Mouse (Mus musculus) intestine, embryonic 14.5 days (tissue): Measurements from ENCODE around the gene Clstn1. TPM values are rescaled to one million over a fixed set of nuclear protein-coding genes. Genes with fewer than 3 reads are reported as not detected.

ENCODE experiments used
- ATAC-seq: fragments of 200-750 bp; cut with Nextera tagmentation; replicated peaks from 2 replicates; pipeline ENCODE4 v1.8.0; 2017; ENCODE audit warnings: low read depth, moderate number of reproducible peaks, moderate TSS enrichment, moderate library complexity; ENCODE audit not compliant: low FRiP score, low TSS enrichment
- DNase-seq: peaks from one replicate; pipeline ENCODE4 v3.0.0-alpha.2; 2018; ENCODE audit warnings: low spot score
- H3K27ac ChIP-seq: fragments of 300-500 bp; sonication (generic); 2 replicates; pipeline ENCODE4 v1.5.1; 2014; ENCODE audit warnings: low read depth, mild to moderate bottlenecking, control low read depth
- H3K27me3 ChIP-seq: fragments of 300-500 bp; sonication (generic); replicated peaks from 2 replicates; pipeline ENCODE4 v1.6.1; 2014; ENCODE audit warnings: low read length, control low read depth; ENCODE audit not compliant: control insufficient read depth, insufficient read depth
- H3K36me3 ChIP-seq: fragments of 300-500 bp; sonication (generic); 2 replicates; pipeline ENCODE4 v1.6.1; 2014; ENCODE audit warnings: low read length, control low read depth; ENCODE audit not compliant: control insufficient read depth, insufficient read depth
- H3K4me1 ChIP-seq: fragments of 300-500 bp; sonication (generic); replicated peaks from 2 replicates; pipeline ENCODE4 v1.6.1; 2014; ENCODE audit warnings: low read length, control low read depth, mixed read lengths; ENCODE audit not compliant: control insufficient read depth, insufficient read depth
- H3K4me2 ChIP-seq: fragments of 300-500 bp; sonication (generic); 2 replicates; pipeline ENCODE4 v1.6.1; 2014; ENCODE audit warnings: low read length
- H3K4me3 ChIP-seq: fragments of 300-500 bp; sonication (generic); 2 replicates; pipeline ENCODE4 v1.5.1; 2014; ENCODE audit warnings: low read depth, low read length, control low read depth, mixed read lengths
- H3K9ac ChIP-seq: fragments of 300-500 bp; sonication (generic); 2 replicates; pipeline ENCODE4 v1.6.1; 2014; ENCODE audit warnings: mild to moderate bottlenecking, low read length
- H3K9me3 ChIP-seq: fragments of 300-500 bp; sonication (generic); 2 replicates; pipeline ENCODE4 v1.6.1; 2016; ENCODE audit warnings: low read length, control low read depth; ENCODE audit not compliant: control insufficient read depth
- WGBS: fragments of 180-500 bp; shearing (Covaris S2); extraction: QIAGEN DNeasy Blood & Tissue Kit; methylation state at CpG from one replicate; pipeline ENCODE4 v1.1.7; 2014; 5-methylcytosine and 5-hydroxymethylcytosine counted together
- polyA plus RNA-seq: library from polyadenylated mRNA; unstranded; fragments of >200 nt; fragmentation: Nextera tagmentation; extraction: Ambion mirVana; gene quantifications from 2 replicates; pipeline ENCODE4 v1.2.1, GENCODE M21; 2014

The Clstn1 gene
- polyA plus RNA-seq, 1 experiment from 2014 or later = 30.8 TPM

GRCm38 (mm10) chr4:149570498-149570863 lies 15.8 kb upstream of the Clstn1 start:
- Histone ChIP-seq H3K4me2 (no peak overlapping the region), H3K4me3 (no peak overlapping the region), H3K9ac (no peak overlapping the region), H3K4me1 (peaks cover 19% of the 10 kb centered on the region), H3K36me3 (no peaks in the 10 kb centered on the region), H3K27me3 (no peaks in the 10 kb centered on the region), H3K27ac (no peak overlapping the region), H3K9me3 (no peaks in the 10 kb centered on the region)
- DNase-seq (no peak), ATAC-seq (no peak)
- 77% methylated on average over 4 of the region's 4 CpGs for WGBS

GRCm38 (mm10) chr4:149571209-149571608 lies 15.1 kb upstream of the Clstn1 start:
- Histone ChIP-seq H3K9me3 (no peaks in the 10 kb centered on the region), H3K4me3 (no peak overlapping the region), H3K36me3 (no peaks in the 10 kb centered on the region), H3K27ac (no peak overlapping the region), H3K9ac (no peak overlapping the region), H3K27me3 (no peaks in the 10 kb centered on the region), H3K4me1 (peaks cover 19% of the 10 kb centered on the region), H3K4me2 (no peak overlapping the region)
- DNase-seq = no peak
- ATAC-seq = no peak
- 52% methylated on average over 5 of the region's 5 CpGs for WGBS

- H3K27me3 ChIP-seq = no peaks in the 10 kb centered on the region
- no peak for ATAC-seq
- no peaks in the 10 kb centered on the region for H3K9me3 ChIP-seq
- DNase-seq = peak; percentile 60
- no peak overlapping the region for H3K4me2 ChIP-seq
- no peaks in the 10 kb centered on the region for H3K36me3 ChIP-seq
- peaks cover 19% of the 10 kb centered on the region for H3K4me1 ChIP-seq
- no peak overlapping the region for H3K4me3 ChIP-seq
- 53% methylated on average over 8 of the region's 8 CpGs for WGBS
- no peak overlapping the region for H3K9ac ChIP-seq
- no peak overlapping the region for H3K27ac ChIP-seq
Measured at GRCm38 (mm10) chr4:149571651-149572149, 14.6 kb upstream of the Clstn1 start.

DNA sequence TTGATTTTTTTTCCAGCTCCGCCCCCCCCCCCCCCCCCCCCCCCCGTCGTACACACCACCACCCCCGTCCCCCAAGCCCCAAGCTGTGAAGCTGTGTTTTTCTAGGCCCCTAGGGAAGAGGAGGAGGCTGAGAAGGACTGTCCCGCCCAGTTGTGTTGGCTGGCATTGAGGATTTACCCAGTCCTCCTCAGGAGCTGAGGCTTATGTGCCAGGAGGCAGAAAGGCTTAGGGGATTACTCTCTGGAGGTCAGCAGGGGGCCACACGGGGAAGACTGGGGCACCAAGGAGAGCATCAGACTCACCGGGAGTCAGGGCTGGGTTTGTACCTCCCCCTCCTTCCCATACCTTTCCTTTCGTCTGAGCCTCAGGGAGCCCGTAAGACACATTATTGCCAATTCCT lies 13.8 kb upstream of the Clstn1 start:
- no peak overlapping the region for H3K4me2 ChIP-seq
- ATAC-seq (no peak), DNase-seq (no peak)
- H3K9ac ChIP-seq = no peak overlapping the region
- H3K4me3 ChIP-seq = no peak overlapping the region
- H3K27ac ChIP-seq = no peak overlapping the region
- H3K36me3 ChIP-seq = no peaks in the 10 kb centered on the region
- no peaks in the 10 kb centered on the region for H3K27me3 ChIP-seq
- H3K9me3 ChIP-seq = no peaks in the 10 kb centered on the region
- peaks cover 19% of the 10 kb centered on the region for H3K4me1 ChIP-seq
- WGBS = 29% methylated on average over 5 of the region's 9 CpGs

GRCm38 (mm10) chr4:149572851-149573250 lies 13.4 kb upstream of the Clstn1 start:
- H3K27me3 ChIP-seq = no peaks in the 10 kb centered on the region
- DNase-seq (no peak), ATAC-seq (no peak)
- H3K4me2 ChIP-seq = no peak overlapping the region
- no peak overlapping the region for H3K27ac ChIP-seq
- peaks cover 19% of the 10 kb centered on the region for H3K4me1 ChIP-seq
- WGBS = 61% methylated on average over 8 of the region's 8 CpGs
- no peaks in the 10 kb centered on the region for H3K9me3 ChIP-seq
- no peak overlapping the region for H3K4me3 ChIP-seq
- no peak overlapping the region for H3K9ac ChIP-seq
- H3K36me3 ChIP-seq = no peaks in the 10 kb centered on the region

DNA sequence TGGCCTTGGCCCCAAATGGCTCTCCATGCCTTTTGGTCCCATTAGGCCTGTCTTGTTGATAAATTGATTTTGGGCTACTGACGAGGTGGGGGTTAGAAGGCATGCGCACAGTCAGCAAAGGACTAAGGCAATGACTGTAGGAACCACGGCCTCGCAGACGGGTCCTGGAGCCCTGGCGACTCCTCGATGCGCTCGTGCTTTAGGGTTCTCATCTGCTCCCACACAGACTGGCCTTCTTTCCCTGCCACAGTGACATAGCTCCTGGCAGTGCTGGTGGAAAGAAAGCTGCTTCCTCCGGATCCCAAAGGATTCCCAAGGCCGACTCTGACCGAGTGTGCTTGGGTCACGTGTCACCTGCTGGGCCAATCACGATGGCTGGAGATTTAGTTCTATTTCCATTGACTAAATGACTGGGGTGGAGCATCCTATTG lies 11.9 kb upstream of the Clstn1 start:
- H3K4me1 ChIP-seq = peaks cover 16% of the 10 kb centered on the region
- no peak overlapping the region for H3K4me2 ChIP-seq
- H3K27me3 ChIP-seq = no peaks in the 10 kb centered on the region
- H3K9me3 ChIP-seq = no peaks in the 10 kb centered on the region
- WGBS = 71% methylated on average over 14 of the region's 14 CpGs
- ATAC-seq (no peak), DNase-seq (no peak)
- no peak overlapping the region for H3K9ac ChIP-seq
- no peak overlapping the region for H3K27ac ChIP-seq
- no peak overlapping the region for H3K4me3 ChIP-seq
- H3K36me3 ChIP-seq = no peaks in the 10 kb centered on the region

GRCm38 (mm10) chr4:149576061-149576460 lies 10.2 kb upstream of the Clstn1 start:
- H3K4me3 ChIP-seq = no peak overlapping the region
- H3K9ac ChIP-seq = no peak overlapping the region
- H3K27me3 ChIP-seq = no peaks in the 10 kb centered on the region
- DNase-seq (no peak), ATAC-seq (no peak)
- 87% methylated on average over 9 of the region's 9 CpGs for WGBS
- no peaks in the 10 kb centered on the region for H3K9me3 ChIP-seq
- no peaks in the 10 kb centered on the region for H3K36me3 ChIP-seq
- no peak overlapping the region for H3K4me2 ChIP-seq
- peaks cover 10% of the 10 kb centered on the region; the same call in 1 of the 2 replicates for H3K4me1 ChIP-seq
- no peak overlapping the region for H3K27ac ChIP-seq

- H3K36me3 ChIP-seq = no peaks in the 10 kb centered on the region
- H3K27me3 ChIP-seq = no peaks in the 10 kb centered on the region
- no peak overlapping the region for H3K27ac ChIP-seq
- H3K4me1 ChIP-seq = peaks cover 2% of the 10 kb centered on the region; the same call in 1 of the 2 replicates
- ATAC-seq = no peak
- no peaks in the 10 kb centered on the region for H3K9me3 ChIP-seq
- H3K4me2 ChIP-seq = no peak overlapping the region
- H3K4me3 ChIP-seq = no peak overlapping the region
- WGBS = 11% methylated on average over 4 of the region's 4 CpGs
- no peak for DNase-seq
- H3K9ac ChIP-seq = no peak overlapping the region
Measured at GRCm38 (mm10) chr4:149576993-149577548, 9.2 kb upstream of the Clstn1 start.

- 68% methylated on average over 13 of the region's 13 CpGs for WGBS
- H3K9ac ChIP-seq = no peak overlapping the region
- H3K36me3 ChIP-seq = no peaks in the 10 kb centered on the region
- no peaks in the 10 kb centered on the region for H3K27me3 ChIP-seq
- no peaks in the 10 kb centered on the region for H3K4me1 ChIP-seq
- ATAC-seq (no peak), DNase-seq (no peak)
- H3K4me2 ChIP-seq = no peak overlapping the region
- no peak overlapping the region for H3K27ac ChIP-seq
- H3K4me3 ChIP-seq = no peak overlapping the region
- H3K9me3 ChIP-seq = no peaks in the 10 kb centered on the region
Measured at GRCm38 (mm10) chr4:149578085-149578681, 8.1 kb upstream of the Clstn1 start.
